Mouse (Mus musculus) hindbrain, embryonic 16.5 days (tissue): ENCODE measurements around the gene Adssl1. TPM values are rescaled to one million over a fixed set of nuclear protein-coding genes. Genes with fewer than 3 reads are reported as not detected.

Experiments used
- ATAC-seq: fragments of 200-750 bp; cut with Nextera tagmentation; 2 replicates; pipeline ENCODE4 v1.8.0; 2017; ENCODE audit warnings: moderate TSS enrichment, moderate library complexity
- H3K27ac ChIP-seq: fragments of 300-500 bp; sonication (generic); 2 replicates; pipeline ENCODE4 v1.5.1; 2014; ENCODE audit warnings: low read depth, mild to moderate bottlenecking, control low read depth, low read length, moderate library complexity
- H3K27me3 ChIP-seq: fragments of 300-500 bp; sonication (generic); replicated peaks from 2 replicates; pipeline ENCODE4 v1.6.1; 2014; ENCODE audit warnings: low read length; ENCODE audit not compliant: control insufficient read depth, insufficient read depth
- H3K36me3 ChIP-seq: fragments of 300-500 bp; sonication (generic); 2 replicates; pipeline ENCODE4 v1.6.1; 2014; ENCODE audit warnings: mild to moderate bottlenecking, low read length, moderate library complexity, mixed read lengths; ENCODE audit not compliant: control insufficient read depth, insufficient read depth
- H3K4me1 ChIP-seq: fragments of 300-500 bp; sonication (generic); 2 replicates; pipeline ENCODE4 v1.6.1; 2014; ENCODE audit warnings: low read depth, low read length; ENCODE audit not compliant: control insufficient read depth, insufficient read depth
- H3K4me2 ChIP-seq: fragments of 300-500 bp; sonication (generic); 2 replicates; pipeline ENCODE4 v1.6.1; 2014; ENCODE audit warnings: mild to moderate bottlenecking, low read length, control low read depth, moderate library complexity
- H3K4me3 ChIP-seq: fragments of 300-500 bp; sonication (generic); 2 replicates; pipeline ENCODE4 v1.5.1; 2014; ENCODE audit warnings: mild to moderate bottlenecking, low read length, control low read depth, moderate library complexity
- H3K9ac ChIP-seq: fragments of 300-500 bp; sonication (generic); 2 replicates; pipeline ENCODE4 v1.6.1; 2014; ENCODE audit warnings: low read depth, mild to moderate bottlenecking, control low read depth, low read length, moderate library complexity
- H3K9me3 ChIP-seq: fragments of 300-500 bp; sonication (generic); 2 replicates; pipeline ENCODE4 v1.6.1; 2014; ENCODE audit warnings: mild to moderate bottlenecking, low read length, moderate library complexity; ENCODE audit not compliant: control insufficient read depth
- WGBS: fragments of 180-500 bp; shearing (Covaris S2); extraction: QIAGEN DNeasy Blood & Tissue Kit; methylation state at CpG from one replicate; pipeline ENCODE4 v1.1.7; 2014; 5-methylcytosine and 5-hydroxymethylcytosine counted together
- polyA plus RNA-seq: library from polyadenylated mRNA; unstranded; fragments of >200 nt; fragmentation: Nextera tagmentation; extraction: Ambion mirVana; gene quantifications from 2 replicates; pipeline ENCODE4 v1.2.1, GENCODE M21; 2015

Adssl1 gene
- polyA plus RNA-seq, 1 experiment from 2014 or later = 7.7 TPM

DNA sequence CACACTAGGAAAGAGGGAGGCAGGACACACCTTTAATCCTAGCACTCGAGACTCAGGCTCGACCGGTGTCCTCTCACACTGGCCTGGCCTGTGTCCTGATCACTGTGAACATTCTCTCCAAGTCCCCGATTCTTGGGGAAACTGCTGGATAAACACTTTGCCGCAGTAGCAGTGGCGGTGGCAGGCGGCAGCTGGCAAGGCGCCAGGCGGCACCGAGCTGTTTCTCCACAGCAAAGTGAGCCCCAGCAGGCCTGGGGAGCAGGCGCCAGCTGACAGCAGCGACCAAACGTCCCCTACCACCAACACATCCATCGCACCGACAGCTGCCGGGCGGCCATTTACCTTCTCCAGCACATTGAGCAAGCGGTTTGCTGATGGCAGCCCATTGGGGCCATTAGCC is 45.6 kb downstream of the Adssl1 start:
- peak; percentile 15; the same call in 1 of the 2 replicates for ATAC-seq
- 13% methylated on average over 18 of the region's 18 CpGs for WGBS
- Histone ChIP-seq H3K9me3 (no peaks in the 10 kb centered on the region), H3K4me3 (no peak overlapping the region), H3K4me1 (peaks cover 69% of the 10 kb centered on the region), H3K4me2 (peak overlapping the region; percentile 11; the same call in 1 of the 2 replicates), H3K36me3 (peaks cover 23% of the 10 kb centered on the region), H3K27me3 (no peaks in the 10 kb centered on the region), H3K27ac (peak overlapping the region; percentile 84), H3K9ac (peak overlapping the region; percentile 51)

DNA sequence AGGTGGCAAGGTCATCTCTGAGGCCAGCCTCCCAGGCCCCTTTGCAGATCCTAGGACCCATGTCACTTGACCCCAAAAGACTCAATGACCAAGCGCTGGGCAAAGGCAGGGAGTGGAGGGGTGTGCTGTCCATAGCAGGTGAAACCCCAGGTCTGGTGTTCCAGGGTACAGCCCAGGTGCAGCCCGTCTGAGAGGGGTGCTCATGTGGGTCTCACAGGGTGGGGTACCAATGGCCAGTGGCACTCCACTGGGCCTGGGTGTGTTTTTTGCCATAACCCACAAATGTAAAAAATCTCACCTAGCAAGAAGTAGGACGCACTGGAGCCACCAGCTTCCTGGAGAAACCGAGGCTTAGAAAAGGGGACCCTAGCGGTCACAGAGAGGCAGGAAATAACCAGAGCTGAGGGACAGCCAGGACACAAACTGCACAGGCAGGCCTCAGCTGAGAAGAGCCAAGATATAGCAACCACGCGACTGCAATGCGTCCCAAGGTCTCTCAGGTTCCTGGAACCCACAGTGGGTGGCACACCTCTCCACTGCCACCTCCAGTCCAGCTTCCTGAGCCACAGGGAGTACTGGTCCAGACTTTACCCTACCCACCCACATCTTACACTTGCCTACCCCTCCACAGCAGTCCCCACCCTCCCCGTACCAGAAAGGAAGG is 46.2 kb downstream of the Adssl1 start:
- 82% methylated on average over 9 of the region's 9 CpGs for WGBS
- Histone ChIP-seq H3K4me2 (peak overlapping the region; percentile 11; the same call in 1 of the 2 replicates), H3K9ac (peak overlapping the region; percentile 51; the same call in 1 of the 2 replicates), H3K27me3 (no peaks in the 10 kb centered on the region), H3K4me3 (no peak overlapping the region), H3K9me3 (no peaks in the 10 kb centered on the region), H3K36me3 (peaks cover 23% of the 10 kb centered on the region), H3K27ac (peak overlapping the region; percentile 84), H3K4me1 (peaks cover 71% of the 10 kb centered on the region)
- ATAC-seq = no peak

DNA sequence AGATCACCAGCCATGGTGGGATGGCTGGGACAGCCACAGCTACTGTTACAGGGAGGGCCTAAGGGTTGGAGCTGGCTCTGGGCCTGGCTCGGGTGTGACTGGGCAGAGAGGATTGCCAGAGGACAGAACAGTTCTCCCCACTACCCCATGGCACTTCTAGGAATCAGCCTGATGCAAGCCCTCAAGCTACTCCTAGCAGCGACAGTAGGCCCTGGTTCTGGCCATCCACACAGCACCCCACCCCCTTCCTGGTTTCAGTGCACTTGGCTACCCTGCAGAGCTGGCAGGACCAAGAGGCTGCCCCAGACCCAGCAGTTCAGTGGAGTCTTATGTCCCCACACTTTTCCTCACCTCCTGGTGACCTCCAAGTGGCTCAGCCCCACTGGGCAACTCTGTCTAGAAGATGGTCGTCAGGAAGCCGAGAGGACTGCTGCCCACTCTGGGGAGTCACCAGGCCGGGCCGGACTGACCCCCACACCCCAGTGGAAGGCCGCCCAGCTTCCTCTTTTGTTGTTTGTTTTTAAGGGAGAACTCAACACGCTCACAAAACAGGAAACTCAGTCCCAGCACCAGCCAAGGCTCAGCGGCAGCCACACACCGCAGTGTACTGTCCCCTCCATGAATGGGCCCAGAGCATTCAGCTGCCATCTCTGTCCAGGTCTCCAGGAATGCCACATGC is 47.9 kb downstream of the Adssl1 start:
- no peaks in the 10 kb centered on the region for H3K27me3 ChIP-seq
- H3K4me3 ChIP-seq = no peak overlapping the region
- H3K9me3 ChIP-seq = no peaks in the 10 kb centered on the region
- no peak for ATAC-seq
- H3K4me2 ChIP-seq = no peak overlapping the region; the same call in 1 of the 2 replicates
- peaks cover 71% of the 10 kb centered on the region for H3K4me1 ChIP-seq
- peak overlapping the region; percentile 35; the same call in 1 of the 2 replicates for H3K27ac ChIP-seq
- peaks cover 23% of the 10 kb centered on the region for H3K36me3 ChIP-seq
- 70% methylated on average over 10 of the region's 10 CpGs for WGBS
- H3K9ac ChIP-seq = 0 out of 2 replicates have a peak overlapping the region, but pooled peaks have one; percentile 23

DNA sequence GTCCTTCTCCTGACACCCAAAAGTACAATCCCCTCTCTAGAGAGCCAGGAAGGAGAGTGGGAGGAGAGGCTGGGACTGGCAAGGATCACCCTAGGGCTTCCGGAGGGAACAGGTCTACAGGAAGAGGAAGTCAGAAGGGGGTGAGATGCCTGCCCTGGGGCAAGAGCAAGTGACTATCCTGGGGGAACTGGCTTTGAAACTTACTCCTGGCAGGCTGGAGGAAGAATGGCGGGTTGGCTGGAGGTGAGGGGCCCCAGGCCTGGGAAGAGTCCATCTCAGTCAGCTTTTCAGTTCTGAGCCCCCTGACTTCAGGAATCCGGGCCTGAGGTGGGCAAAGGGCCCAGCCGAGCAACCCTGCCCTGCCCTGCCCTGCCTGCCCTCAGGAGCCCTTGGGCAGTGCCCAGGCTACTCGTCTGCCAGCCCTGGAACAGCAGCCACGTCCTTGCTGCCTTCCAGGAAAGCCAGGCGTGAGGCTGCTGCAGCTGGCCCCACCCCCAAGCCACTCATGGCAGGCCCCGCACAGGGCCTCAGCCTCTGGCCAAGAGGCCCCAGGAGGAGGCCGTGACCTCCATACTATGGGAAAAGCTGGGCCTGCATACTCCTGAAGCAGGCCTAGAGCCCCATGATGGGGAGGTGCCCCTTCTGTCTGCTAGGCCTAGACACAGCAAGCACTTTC is 51.0 kb downstream of the Adssl1 start:
- Histone ChIP-seq H3K27ac (peak overlapping the region; percentile 16; the same call in 1 of the 2 replicates), H3K4me2 (peak overlapping the region; percentile 98), H3K9ac (no peak overlapping the region), H3K36me3 (peaks cover 23% of the 10 kb centered on the region), H3K9me3 (no peaks in the 10 kb centered on the region), H3K4me1 (peaks cover 56% of the 10 kb centered on the region), H3K27me3 (no peaks in the 10 kb centered on the region), H3K4me3 (no peak overlapping the region)
- no peak for ATAC-seq
- WGBS = 41% methylated on average over 9 of the region's 9 CpGs

DNA sequence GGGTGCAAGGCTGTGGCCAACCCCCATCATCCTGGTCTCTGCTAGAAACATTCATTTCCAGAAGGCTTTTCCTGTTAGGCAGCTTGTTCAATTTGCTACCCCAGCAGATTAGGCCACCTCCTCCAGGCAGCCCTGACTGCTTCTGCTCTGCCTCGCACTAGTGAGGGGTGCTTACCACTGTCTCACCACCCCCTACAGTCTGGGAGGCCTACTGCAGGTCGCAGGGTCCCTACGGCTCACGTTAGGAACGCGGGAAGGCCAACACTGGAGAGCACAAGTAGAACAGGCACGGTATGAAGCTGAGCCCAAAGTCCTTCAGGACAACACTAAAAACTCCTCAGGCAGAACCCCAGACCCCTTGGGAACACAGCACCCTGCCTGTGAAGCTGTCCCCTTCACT is 52.0 kb downstream of the Adssl1 start:
- Histone ChIP-seq H3K4me3 (no peak overlapping the region), H3K9ac (peak overlapping the region; percentile 100; the same call in 1 of the 2 replicates), H3K4me2 (peak overlapping the region; percentile 98), H3K9me3 (no peaks in the 10 kb centered on the region), H3K27ac (no peak overlapping the region), H3K27me3 (no peaks in the 10 kb centered on the region), H3K4me1 (peaks cover 47% of the 10 kb centered on the region), H3K36me3 (peaks cover 23% of the 10 kb centered on the region)
- 84% methylated on average over 7 of the region's 7 CpGs for WGBS
- no peak for ATAC-seq

DNA sequence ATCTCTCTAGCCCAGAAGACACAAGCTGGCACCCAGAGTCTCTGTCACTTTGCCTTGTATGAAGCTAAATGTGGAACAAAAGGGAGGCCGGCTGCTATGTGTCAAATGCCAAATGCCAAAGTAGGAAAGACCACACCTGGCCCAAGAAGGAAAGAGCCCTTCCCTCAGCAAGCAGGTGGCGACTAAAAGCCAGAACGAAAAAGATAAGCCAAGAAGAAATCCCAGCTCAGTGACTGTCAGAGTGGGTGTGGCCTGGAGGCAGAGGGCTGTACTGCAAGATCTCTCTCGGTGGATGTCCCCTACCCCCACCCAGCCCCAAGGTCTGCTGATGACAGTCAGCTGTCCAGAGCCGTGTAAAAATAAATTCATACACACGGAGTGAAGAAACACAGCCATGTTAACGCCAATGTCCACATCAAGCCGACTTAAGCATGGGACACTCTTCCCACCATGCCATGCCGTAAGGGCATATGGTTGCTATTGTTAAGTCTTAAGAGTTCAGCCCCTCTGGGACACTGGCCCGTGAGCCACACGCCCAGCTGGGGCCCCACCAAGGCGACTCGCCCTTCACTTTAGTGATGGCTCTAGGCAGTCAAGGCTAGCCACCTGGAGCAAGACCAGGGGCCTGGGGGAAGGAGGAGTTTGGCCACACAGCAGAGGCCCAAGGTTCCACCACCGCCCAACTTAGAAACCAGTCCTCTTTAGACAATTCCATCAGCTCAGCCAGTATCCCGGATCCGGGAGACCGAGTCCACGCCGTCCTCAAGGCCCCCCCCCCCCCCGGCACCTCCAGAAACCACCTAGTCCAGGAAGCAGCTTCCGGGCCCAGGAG is 53.1 kb downstream of the Adssl1 start:
- peaks cover 40% of the 10 kb centered on the region for H3K4me1 ChIP-seq

DNA sequence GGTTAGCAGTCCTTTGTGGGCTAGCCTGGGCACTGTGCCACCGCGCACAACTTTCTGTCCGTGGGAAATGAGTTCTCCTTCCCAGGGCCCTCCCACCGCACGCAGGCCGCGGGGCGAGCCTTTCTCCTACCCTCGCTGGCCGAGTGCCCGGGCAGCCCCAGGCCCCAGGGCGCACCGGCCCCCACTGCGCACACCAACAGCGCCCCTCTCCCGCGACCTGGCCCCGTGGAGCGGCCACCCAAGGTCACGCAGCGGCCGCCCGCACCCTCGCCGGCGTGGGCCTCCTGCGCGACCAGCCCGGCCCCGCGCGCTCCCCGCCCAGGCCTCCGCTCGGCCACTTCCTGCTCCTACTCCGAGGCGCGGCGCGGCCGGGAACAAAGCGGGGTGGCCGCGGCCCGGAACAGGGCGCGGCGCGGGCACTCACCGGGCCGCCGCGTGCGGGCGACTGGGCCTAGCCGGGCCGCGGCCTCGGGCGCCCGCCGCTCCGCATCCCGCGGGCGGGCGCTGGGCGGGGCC is 53.8 kb downstream of the Adssl1 start:
- Histone ChIP-seq H3K36me3 (peaks cover 13% of the 10 kb centered on the region), H3K27me3 (0 out of 2 replicates have a peak, but pooled peaks cover 2% of the 10 kb centered on the region), H3K4me2 (peak overlapping the region; percentile 98), H3K9me3 (no peaks in the 10 kb centered on the region), H3K4me3 (peak overlapping the region; percentile 96), H3K27ac (peak overlapping the region; percentile 94), H3K4me1 (peaks cover 43% of the 10 kb centered on the region), H3K9ac (peak overlapping the region; percentile 100)
- 1% methylated on average over 38 of the region's 68 CpGs for WGBS
- peak; percentile 5; the same call in 1 of the 2 replicates for ATAC-seq

More for the DNA sequence above, 53.1 kb downstream of the Adssl1 start:
- H3K9ac ChIP-seq = peak overlapping the region; percentile 100
- H3K4me2 ChIP-seq = peak overlapping the region; percentile 98
- H3K27me3 ChIP-seq = no peaks in the 10 kb centered on the region
- WGBS = 5% methylated on average over 16 of the region's 21 CpGs
- no peaks in the 10 kb centered on the region for H3K9me3 ChIP-seq
- H3K27ac ChIP-seq = peak overlapping the region; percentile 94
- ATAC-seq = peak; percentile 21; the same call in 1 of the 2 replicates
- H3K4me3 ChIP-seq = peak overlapping the region; percentile 96
- peaks cover 16% of the 10 kb centered on the region for H3K36me3 ChIP-seq
